Mouse (Mus musculus) ovary, postnatal 36 days (tissue): ENCODE measurements around the gene Fhad1.
"Not testable (repeated sequence)": the region's sequence is repeated elsewhere in the genome, so short reads cannot be mapped to it uniquely, and the experiment has no call there.

Experiments
- DNase-seq: peaks from one replicate; pipeline ENCODE4 v3.0.0; 2022; ENCODE audit warnings: low spot score, mixed read lengths

Gene Fhad1

DNA sequence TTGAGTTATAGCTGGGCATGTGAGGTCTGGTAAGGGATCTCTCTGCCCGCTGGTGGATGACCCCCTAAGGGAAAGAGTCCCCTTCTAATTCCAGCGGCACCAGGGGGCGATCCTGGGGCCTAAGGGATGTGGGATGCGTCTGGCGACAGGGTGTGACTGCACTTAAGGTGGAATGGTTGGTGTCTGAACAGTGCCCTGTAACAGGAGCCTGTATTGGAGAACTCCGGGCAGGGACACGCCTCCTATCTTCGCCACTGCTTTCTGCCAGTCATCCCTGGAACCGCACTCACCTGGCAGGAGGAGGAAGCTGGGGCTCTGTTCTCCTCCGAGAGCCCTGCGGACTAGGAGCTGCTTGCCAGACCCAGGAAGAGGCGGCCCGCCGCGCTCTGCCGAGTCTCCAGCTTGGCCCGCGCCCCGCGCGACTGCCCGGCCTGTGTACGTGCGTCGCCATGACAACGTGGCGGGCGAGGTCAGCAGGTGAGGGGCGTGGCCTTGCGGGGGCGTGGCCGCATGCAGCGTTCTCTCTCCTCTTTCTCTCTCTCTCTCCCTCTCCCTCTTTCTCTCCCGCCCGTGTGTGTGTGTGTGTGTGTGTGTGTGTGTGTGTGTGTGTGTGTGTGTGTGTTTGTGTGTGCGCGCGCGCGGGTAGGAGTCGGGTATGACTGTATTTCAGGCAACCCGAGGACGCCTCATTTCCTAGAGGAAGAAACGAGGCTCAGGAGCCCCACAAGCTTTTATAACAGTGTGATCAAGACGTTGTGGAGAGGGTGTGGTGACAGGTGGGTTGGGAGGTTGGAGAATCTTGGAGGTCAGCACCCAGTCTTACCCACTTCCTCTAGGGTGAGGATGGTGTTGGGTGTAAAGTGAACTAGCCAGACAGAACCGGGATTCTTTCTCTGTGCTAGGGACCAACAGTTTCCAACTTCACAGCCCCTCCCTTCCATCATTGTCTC, at the start of gene Fhad1:
TSS of gene Fhad1 (minus strand) at position 424 of the 950 bp plus-strand sequence.
- DNase-seq = peak; percentile 85

DNA sequence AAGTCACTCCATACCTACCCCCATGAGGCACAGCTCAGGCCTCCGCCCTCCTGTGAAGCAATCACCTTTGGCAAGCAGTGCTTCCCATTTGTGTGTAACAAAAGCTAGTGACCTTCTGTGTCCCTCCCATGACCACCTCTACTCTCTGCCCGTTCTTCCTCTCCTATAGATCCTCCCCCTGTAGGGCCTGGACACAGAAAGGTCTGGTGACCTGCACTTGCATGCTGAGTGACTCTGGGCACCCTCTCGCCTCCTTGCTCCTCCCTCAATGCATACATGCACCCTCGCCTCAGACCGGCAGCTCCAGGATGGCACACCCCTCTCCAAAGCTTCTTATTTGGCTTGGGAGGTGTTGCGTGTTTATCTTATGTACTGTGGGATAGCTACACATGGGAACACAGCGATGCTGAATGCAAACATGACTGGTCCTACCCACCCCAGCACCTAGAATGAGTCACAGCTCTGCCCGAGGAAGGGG, 48.2 kb upstream of the Fhad1 start:
- DNase-seq = no peak

DNA sequence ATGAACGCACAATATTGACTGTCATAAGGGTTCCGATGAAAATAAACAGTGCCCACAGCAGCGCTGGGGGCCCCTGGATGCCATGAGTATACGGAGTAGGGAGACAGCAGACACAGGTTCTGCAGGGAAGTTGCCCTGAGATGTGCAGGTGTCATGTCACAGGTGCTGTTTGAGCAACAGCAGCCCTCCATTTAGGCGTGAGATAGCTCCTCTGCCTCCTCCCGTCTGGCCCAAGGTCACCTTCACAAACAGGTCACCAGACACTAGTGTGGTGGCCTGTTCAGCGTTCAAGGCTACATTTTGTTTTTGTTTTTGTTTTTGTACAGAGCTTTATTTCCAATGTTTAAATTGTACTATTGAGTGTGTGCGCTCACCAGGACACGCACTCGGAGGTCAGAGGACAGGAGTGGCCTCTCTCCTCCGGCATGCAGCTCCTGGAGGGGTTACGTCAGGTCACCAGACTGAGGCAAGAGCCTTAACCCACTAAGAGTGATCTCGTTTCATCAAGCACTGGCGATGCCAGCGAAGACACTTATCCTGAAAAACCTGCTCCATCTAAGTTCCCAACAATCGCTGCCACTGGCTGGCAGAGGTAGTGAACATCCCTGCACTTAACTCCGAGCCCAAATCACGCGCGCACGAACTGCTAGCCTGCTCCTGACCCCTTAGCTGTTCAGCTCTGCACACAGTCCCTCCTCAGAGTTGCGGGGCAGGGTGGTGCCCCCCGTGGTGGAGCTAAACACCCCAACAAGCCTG, 46.8 kb upstream of the Fhad1 start:
- DNase-seq = no peak

- DNase-seq = no peak
Measured at GRCm38 (mm10) chr4:142060455-142061378, 45.8 kb upstream of the Fhad1 start.

- no peak for DNase-seq
Measured at GRCm38 (mm10) chr4:142059841-142060193, 44.9 kb upstream of the Fhad1 start.

DNA sequence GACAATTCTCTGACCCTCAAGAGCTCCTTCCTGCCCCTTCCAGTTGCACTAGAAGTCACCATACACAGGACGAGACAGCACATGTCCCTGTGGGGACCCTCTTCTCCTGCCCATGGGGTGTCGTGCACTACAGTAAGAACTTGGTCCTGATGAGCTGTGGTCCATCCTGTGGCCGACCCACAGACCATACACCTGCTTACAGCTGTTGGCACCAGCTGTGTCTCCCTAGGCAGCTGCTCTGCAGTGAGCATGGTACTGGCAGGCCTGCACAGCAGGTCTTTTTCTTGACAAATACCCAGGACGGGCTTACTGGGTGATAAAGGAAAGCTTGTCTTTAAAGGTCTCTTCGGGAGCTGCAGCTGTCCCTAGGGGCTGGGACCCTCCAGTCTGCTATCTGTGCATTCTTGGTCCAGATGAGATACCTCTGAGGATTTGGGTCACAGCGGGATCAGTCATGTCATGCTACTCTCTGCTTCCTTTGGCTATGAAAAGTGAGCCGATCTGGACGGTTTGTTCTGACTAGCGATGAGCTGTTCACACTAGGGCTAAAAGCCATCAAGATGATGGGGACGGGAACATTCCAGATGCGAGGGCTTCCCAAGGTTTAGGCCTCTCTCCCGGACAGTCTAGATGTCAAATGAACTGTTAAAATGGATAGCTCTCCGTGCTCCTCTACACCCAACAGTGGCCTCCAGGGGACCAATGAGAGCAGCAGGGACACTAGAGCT, 44.4 kb upstream of the Fhad1 start:
- DNase-seq = no peak

GRCm38 (mm10) chr4:142057529-142058216, 42.8 kb upstream of the Fhad1 start:
- DNase-seq = no peak

DNA sequence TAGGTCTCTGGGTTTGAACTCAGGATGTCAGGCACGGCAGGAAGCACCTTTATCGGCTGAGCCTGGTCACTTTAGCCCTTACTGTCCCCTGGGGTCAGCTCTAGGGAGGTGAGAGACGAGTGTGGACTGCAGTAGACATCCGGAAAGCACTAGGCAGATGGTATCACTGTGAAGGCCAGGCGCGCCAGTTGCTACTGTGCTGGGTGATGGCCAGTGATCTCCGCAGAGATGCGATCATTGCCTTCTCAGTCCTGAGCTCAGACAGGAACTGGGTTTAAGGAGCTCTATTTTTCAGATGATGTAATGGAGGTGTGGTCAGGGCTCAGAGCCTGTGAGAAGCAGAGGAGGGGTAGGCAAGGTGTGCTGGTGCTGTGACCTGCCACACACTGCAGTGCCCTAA, 40.7 kb upstream of the Fhad1 start:
- no peak for DNase-seq

GRCm38 (mm10) chr4:142054580-142054979, 39.7 kb upstream of the Fhad1 start:
- DNase-seq = no peak

- no peak for DNase-seq
Measured at GRCm38 (mm10) chr4:142053661-142054448, 39.0 kb upstream of the Fhad1 start.

GRCm38 (mm10) chr4:142053261-142053660, 38.4 kb upstream of the Fhad1 start:
- no peak for DNase-seq

- no peak for DNase-seq
Measured at GRCm38 (mm10) chr4:142052391-142053132, 37.7 kb upstream of the Fhad1 start.

GRCm38 (mm10) chr4:142051883-142052282, 37.0 kb upstream of the Fhad1 start:
- DNase-seq = not testable (repeated sequence)

GRCm38 (mm10) chr4:142049963-142050362, 35.1 kb upstream of the Fhad1 start:
- no peak for DNase-seq

DNA sequence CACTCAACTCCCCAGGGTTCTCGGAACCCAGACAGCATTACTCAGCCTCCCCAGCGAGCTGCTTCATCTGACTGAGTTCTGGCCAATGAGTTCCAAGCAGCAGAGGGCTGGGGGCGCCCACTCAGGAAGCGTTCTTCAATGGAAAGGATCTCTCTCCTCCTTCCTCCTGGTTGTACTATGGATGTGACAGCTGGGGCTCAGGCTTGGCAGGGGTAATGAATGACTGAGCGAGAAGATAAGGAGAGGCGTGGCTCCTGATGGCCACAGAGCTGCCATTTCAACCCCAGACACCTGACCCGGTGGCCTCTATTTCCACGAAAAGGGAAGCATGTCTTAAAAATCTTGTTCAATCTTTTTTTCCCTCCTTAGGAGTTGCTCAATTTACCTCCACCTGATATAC, 33.5 kb upstream of the Fhad1 start:
- no peak for DNase-seq

DNA sequence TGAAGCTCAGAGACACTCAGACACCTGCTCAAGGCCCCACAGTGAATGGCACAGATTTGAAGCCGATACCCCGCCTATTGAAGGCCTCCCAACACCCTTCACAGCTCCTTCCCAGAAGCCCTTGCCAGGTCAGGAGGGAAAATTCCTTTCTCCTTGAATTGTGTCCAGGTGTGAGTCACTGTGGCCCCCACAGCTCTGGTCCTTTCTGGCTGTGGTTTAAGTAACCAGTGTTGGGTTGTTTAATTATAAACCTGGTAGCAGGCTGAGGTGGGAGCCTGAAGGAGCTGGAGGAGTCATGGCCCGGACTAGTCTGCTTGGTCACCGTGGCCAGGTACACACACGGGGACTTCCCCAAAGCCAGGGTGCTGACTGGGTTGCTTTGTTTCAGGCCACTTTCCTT, 32.1 kb upstream of the Fhad1 start:
- no peak for DNase-seq

DNA sequence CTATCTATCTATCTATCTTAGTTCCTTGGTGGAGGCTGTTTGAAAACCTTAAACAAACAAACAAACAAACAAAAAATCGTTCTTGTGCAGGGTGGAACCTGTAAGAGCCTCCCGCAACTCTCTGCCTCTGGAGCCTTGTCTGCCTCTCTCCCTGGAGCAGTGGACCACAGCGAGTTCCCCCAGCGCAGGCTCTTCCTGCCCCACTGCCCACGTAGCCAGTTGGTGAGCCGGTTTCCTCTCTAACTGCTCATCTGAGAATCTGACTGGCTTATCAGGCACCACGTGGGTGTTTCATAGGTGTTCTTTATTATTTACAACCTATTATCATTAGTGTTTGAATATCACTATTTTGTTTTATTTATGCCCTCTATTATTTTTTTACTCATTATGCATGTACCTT, 31.6 kb upstream of the Fhad1 start:
- DNase-seq = no peak

DNA sequence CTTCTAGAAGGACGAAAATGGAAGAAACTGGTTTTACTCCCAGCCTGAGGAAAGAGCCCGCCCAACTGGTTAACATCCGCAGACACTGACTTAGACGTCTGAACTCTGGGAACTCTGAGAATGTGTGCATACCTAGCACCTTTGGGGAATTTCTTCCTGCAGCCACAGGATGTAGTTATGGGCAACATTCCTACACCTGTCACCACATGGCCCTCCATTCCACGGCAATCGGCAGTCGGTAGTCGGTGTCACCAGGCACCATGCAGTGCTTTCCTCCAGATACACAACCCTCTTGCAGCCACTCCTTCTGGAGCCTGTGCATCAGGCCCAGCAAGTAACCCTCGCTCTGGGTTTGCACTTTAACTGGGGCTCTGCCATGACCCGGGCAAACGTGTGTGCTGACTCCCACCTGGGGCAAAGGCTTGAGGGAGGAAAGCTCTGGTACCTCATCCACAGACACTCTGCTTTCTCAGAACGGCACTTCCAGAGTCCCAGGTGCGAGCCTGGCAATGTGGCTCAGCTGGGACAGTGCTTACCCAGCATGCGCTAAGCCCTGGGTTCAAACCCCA, 30.8 kb upstream of the Fhad1 start:
- no peak for DNase-seq

GRCm38 (mm10) chr4:142044452-142044851, 29.6 kb upstream of the Fhad1 start:
- no peak for DNase-seq
